Mouse (Mus musculus) cerebellum, postnatal 14 days (tissue): ENCODE data around the gene Btbd11.

Experiments used
- DNase-seq, 2 experiments: peaks; one replicate each; pipeline ENCODE4 v3.0.0; 2021; ENCODE audit warnings: mixed read lengths in 2 of 2

Gene Btbd11

GRCm38 (mm10) chr10:85481106-85481505 lies 94.5 kb downstream of the Btbd11 start:
- DNase-seq, result peak; percentile 40 to 62

GRCm38 (mm10) chr10:85482064-85482473 lies 95.5 kb downstream of the Btbd11 start:
- peak in 1 of 2 experiments; percentile 22 for DNase-seq

GRCm38 (mm10) chr10:85482480-85482879 lies 95.9 kb downstream of the Btbd11 start:
- peak in 1 of 2 experiments; percentile 41 for DNase-seq

GRCm38 (mm10) chr10:85486456-85486855 lies 99.8 kb downstream of the Btbd11 start:
- no peak for DNase-seq

- DNase-seq, result no peak
Observed at GRCm38 (mm10) chr10:85492583-85492982, 106.0 kb downstream of the Btbd11 start.

- no peak for DNase-seq
Observed at GRCm38 (mm10) chr10:85496358-85496757, 109.7 kb downstream of the Btbd11 start.

- DNase-seq, result no peak
Observed at GRCm38 (mm10) chr10:85496981-85497380, 110.4 kb downstream of the Btbd11 start.

GRCm38 (mm10) chr10:85497931-85498330 lies 111.3 kb downstream of the Btbd11 start:
- no peak for DNase-seq

GRCm38 (mm10) chr10:85500573-85501155 lies 114.0 kb downstream of the Btbd11 start:
- DNase-seq, result no peak

- DNase-seq, result no peak
Observed at GRCm38 (mm10) chr10:85501966-85502566, 115.5 kb downstream of the Btbd11 start.

- DNase-seq, result no peak
Observed at GRCm38 (mm10) chr10:85502656-85503055, 116.0 kb downstream of the Btbd11 start.

- DNase-seq, result no peak
Observed at GRCm38 (mm10) chr10:85503453-85503852, 116.8 kb downstream of the Btbd11 start.

GRCm38 (mm10) chr10:85507270-85508050 lies 120.8 kb downstream of the Btbd11 start:
- DNase-seq, result no peak

- peak in 1 of 2 experiments; percentile 27 for DNase-seq
Observed at GRCm38 (mm10) chr10:85508193-85508794, 121.7 kb downstream of the Btbd11 start.

GRCm38 (mm10) chr10:85509000-85509399 lies 122.4 kb downstream of the Btbd11 start:
- no peak for DNase-seq

GRCm38 (mm10) chr10:85510329-85510728 lies 123.7 kb downstream of the Btbd11 start:
- no peak for DNase-seq

GRCm38 (mm10) chr10:85512808-85513207 lies 126.2 kb downstream of the Btbd11 start:
- no peak for DNase-seq

GRCm38 (mm10) chr10:85517223-85518110 lies 130.9 kb downstream of the Btbd11 start:
- peak; percentile 30 to 36 for DNase-seq

- no peak for DNase-seq
Observed at GRCm38 (mm10) chr10:85518111-85518409, 131.4 kb downstream of the Btbd11 start.

GRCm38 (mm10) chr10:85522220-85522760 lies 135.7 kb downstream of the Btbd11 start:
- no peak for DNase-seq

GRCm38 (mm10) chr10:85525267-85526015 lies 138.8 kb downstream of the Btbd11 start:
- peak; percentile 27 to 52 for DNase-seq
